Mouse (Mus musculus): ENCODE results near the gene Mup21.
"Not testable (repeated sequence)": the region's sequence is repeated elsewhere in the genome, so short reads cannot be mapped to it uniquely, and the experiment has no call there.

Mup21 gene

GRCm38 (mm10) chr4:62150811-62151210, at the start of gene Mup21:
TSS of gene Mup21 (minus strand) at chr4:62150863.
- in situ Hi-C loops (cut with MboI, MseI): no loop called here

- in situ Hi-C loops (cut with MboI, MseI): no loop called here
Observed at GRCm38 (mm10) chr4:62199923-62200529, 49.4 kb upstream of the Mup21 start.

GRCm38 (mm10) chr4:62188778-62189177, 38.1 kb upstream of the Mup21 start:
- in situ Hi-C loops (cut with MboI, MseI): no loop called here

GRCm38 (mm10) chr4:62177282-62177681, 26.6 kb upstream of the Mup21 start:
- in situ Hi-C loops (cut with MboI, MseI): no loop called here

- in situ Hi-C loops (cut with MboI, MseI): no loop called here
Observed at GRCm38 (mm10) chr4:62174471-62174870, 23.8 kb upstream of the Mup21 start.

- in situ Hi-C loops (cut with MboI, MseI): not testable (repeated sequence)
Observed at GRCm38 (mm10) chr4:62167636-62168035, 17.0 kb upstream of the Mup21 start.

GRCm38 (mm10) chr4:62158401-62158800, 7.7 kb upstream of the Mup21 start:
- in situ Hi-C loops (cut with MboI, MseI): no loop called here

GRCm38 (mm10) chr4:62133706-62134105, 17.0 kb downstream of the Mup21 start:
- in situ Hi-C loops (cut with MboI, MseI): no loop called here

- in situ Hi-C loops (cut with MboI, MseI): not testable (repeated sequence)
Observed at GRCm38 (mm10) chr4:62103366-62103765, 47.3 kb downstream of the Mup21 start.
